Mouse (Mus musculus): Measurements from ENCODE around the gene Epb41l2. TPM values are rescaled to one million over a fixed set of nuclear protein-coding genes. Genes with fewer than 3 reads are reported as not detected.

Gene Epb41l2
- polyA plus RNA-seq, 1 experiment from 2014 or later: 40.8 TPM

DNA sequence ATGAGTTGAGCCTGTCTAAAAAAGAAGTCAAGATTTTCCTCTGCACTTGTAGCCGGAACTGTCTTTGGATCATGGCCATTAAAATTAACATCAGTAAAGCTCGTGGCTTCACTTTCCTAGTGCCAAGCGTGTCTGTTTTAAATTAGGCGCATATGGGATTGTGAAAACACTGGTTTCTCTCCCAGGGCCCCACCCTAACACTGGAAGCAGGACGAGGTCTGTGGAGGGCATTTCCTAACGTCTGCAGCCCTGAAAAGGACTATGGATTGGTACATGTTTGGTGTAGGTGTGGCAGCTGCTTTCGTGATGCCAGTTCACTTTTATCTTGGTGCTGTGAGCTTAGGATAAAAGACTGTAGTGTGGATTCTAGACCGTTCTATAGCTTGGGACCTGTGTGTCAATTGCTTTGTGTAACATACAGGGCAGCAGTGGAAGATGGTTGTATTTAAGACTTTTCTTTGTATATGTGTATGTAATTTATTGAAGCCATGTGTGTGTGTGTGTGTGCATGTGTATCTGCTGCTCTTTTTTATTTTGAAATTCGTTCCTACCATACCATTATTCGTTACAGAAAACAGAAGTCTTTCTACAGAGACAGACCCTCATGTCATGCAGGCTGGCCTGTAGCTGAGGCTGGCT lies 13.0 kb downstream of the Epb41l2 start:
- DNase-seq (ENCODE audit: low spot score, missing footprints) (peak; percentile 66), ATAC-seq (ENCODE audit: low FRiP score) (no peak)
- Histone ChIP-seq H3K4me3 (ENCODE audit: low read depth, low read length) (no peak overlapping the region), H3K36me3 (ENCODE audit: control insufficient read depth, insufficient read depth, low read length) (no peaks in the 10 kb centered on the region), H3K27me3 (ENCODE audit: control insufficient read depth, insufficient read depth, low read length) (no peaks in the 10 kb centered on the region), H3K9ac (ENCODE audit: low read length) (no peak overlapping the region), H3K27ac (ENCODE audit: low read depth, low read length) (no peak overlapping the region), H3K9me3 (ENCODE audit: control insufficient read depth, low read length) (no peaks in the 10 kb centered on the region), H3K4me2 (no peak overlapping the region), H3K4me1 (ENCODE audit: control insufficient read depth, insufficient read depth, low read length) (peaks cover 10% of the 10 kb centered on the region)
- 56% methylated on average over 10 of the region's 10 CpGs for WGBS

DNA sequence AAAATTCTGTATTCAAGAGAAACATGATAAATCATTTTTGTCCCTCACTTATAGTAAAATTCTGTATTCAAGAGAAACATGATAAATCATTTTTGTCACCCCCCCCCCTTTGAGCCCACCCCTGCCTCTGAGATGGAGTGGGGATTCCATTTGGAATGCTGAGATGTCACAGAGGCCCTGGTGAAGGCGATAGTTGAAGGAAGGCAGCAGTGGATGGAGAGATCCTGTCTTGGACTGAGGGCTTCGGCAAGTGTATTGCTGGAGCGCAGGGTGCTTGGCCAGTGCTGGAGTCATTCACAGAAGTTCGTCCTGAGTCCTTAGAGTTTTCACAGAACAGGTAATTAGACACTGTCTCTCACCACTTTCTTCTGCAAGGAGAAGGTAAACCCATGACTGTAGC lies 15.4 kb downstream of the Epb41l2 start:
- Histone ChIP-seq H3K9me3 (ENCODE audit: control insufficient read depth, low read length) (no peaks in the 10 kb centered on the region), H3K4me3 (ENCODE audit: low read depth, low read length) (no peak overlapping the region), H3K4me1 (ENCODE audit: control insufficient read depth, insufficient read depth, low read length) (peaks cover 4% of the 10 kb centered on the region; the same call in 1 of the 2 replicates), H3K4me2 (no peak overlapping the region), H3K27ac (ENCODE audit: low read depth, low read length) (no peak overlapping the region), H3K9ac (ENCODE audit: low read length) (no peak overlapping the region), H3K36me3 (ENCODE audit: control insufficient read depth, insufficient read depth, low read length) (no peaks in the 10 kb centered on the region), H3K27me3 (ENCODE audit: control insufficient read depth, insufficient read depth, low read length) (no peaks in the 10 kb centered on the region)
- no peak for ATAC-seq (ENCODE audit: low FRiP score)
- WGBS: 84% methylated on average over 4 of the region's 4 CpGs
- DNase-seq (ENCODE audit: low spot score, missing footprints): no peak

DNA sequence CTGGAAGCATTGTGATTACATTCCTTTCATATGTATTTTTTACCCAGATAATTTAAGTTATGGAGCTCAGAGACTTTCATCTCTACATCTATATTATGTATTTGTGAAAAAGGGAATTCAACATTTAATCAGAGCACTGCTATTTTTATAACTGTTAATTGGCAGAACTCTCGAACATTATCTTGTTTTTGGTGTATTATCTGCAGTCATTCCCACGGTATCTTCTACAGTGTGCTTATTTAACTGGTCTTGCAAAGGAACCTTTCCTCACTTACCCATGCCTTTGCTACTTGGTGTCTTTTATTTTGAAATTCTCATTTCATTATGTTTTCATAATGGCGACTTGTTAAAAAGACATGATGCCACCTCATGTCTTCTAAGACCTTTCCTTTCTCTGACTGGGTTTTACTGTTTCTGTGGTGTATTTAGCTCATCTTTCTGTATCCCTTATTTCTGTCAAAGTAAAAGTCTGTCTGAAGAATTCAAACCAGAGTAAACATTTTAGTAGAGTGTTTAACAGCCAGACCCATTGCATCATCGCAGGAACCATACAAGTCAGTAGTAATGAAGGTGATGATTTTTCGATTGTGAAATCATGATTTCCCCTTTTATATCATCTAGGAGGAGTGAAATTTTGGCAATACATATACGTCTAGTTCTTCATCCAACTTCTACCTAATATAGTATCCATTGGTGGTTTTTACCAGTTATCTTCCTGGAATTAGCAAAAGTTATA lies 21.3 kb downstream of the Epb41l2 start:
- Histone ChIP-seq H3K4me1 (ENCODE audit: control insufficient read depth, insufficient read depth, low read length) (peaks cover 3% of the 10 kb centered on the region; the same call in 1 of the 2 replicates), H3K4me3 (ENCODE audit: low read depth, low read length) (no peak overlapping the region), H3K36me3 (ENCODE audit: control insufficient read depth, insufficient read depth, low read length) (no peaks in the 10 kb centered on the region), H3K27me3 (ENCODE audit: control insufficient read depth, insufficient read depth, low read length) (no peaks in the 10 kb centered on the region), H3K27ac (ENCODE audit: low read depth, low read length) (no peak overlapping the region), H3K9ac (ENCODE audit: low read length) (no peak overlapping the region), H3K9me3 (ENCODE audit: control insufficient read depth, low read length) (no peaks in the 10 kb centered on the region), H3K4me2 (no peak overlapping the region)
- 94% methylated on average over 6 of the region's 6 CpGs for WGBS
- DNase-seq (ENCODE audit: low spot score, missing footprints) (no peak), ATAC-seq (ENCODE audit: low FRiP score) (no peak)

DNA sequence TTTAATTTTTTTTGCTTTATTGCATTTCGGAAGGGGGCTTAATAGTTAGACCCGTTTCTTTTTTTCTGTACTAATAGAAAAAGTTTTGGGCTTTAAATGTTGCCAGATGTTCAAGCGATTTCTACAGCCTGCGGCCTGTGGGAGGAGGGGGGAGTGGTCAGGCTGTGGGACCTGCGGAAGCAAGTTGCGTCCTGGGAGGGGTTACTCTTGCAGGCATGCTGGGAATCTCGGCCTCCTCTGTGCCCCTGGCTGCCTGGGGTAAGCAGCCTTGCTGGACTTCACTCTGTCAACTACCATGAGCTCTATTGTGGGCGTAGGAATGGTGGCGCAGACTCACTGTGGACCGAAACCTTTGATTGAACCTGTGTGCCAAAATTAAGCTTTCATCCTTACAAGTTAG lies 22.4 kb downstream of the Epb41l2 start:
- Histone ChIP-seq H3K9ac (ENCODE audit: low read length) (no peak overlapping the region), H3K27ac (ENCODE audit: low read depth, low read length) (no peak overlapping the region), H3K27me3 (ENCODE audit: control insufficient read depth, insufficient read depth, low read length) (no peaks in the 10 kb centered on the region), H3K36me3 (ENCODE audit: control insufficient read depth, insufficient read depth, low read length) (no peaks in the 10 kb centered on the region), H3K4me3 (ENCODE audit: low read depth, low read length) (no peak overlapping the region), H3K4me2 (no peak overlapping the region), H3K4me1 (ENCODE audit: control insufficient read depth, insufficient read depth, low read length) (peaks cover 4% of the 10 kb centered on the region; the same call in 1 of the 2 replicates), H3K9me3 (ENCODE audit: control insufficient read depth, low read length) (no peaks in the 10 kb centered on the region)
- ATAC-seq (ENCODE audit: low FRiP score) (no peak), DNase-seq (ENCODE audit: low spot score, missing footprints) (no peak)
- 63% methylated on average over 10 of the region's 10 CpGs for WGBS

DNA sequence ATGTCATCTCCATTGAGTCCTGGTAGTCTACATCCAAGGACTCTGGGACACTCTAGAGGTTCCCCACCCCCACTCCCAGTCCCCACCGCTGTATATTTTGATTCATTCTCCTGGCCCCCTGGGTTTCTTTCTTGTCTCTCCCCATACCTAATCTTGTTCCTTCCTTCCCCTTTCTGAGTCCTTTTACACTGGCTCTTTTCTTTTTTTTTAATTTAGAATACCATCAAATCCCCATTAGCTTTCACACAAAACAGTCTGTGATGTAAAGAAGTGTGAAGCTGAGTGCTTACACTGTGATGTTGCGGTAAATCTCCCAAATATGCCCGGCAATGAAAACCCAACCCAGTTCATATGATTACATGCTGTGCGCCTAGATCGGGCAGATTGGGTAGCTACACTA lies 23.6 kb downstream of the Epb41l2 start:
- ATAC-seq (ENCODE audit: low FRiP score) (no peak), DNase-seq (ENCODE audit: low spot score, missing footprints) (no peak)
- Histone ChIP-seq H3K4me1 (ENCODE audit: control insufficient read depth, insufficient read depth, low read length) (peaks cover 4% of the 10 kb centered on the region; the same call in 1 of the 2 replicates), H3K9ac (ENCODE audit: low read length) (no peak overlapping the region), H3K27me3 (ENCODE audit: control insufficient read depth, insufficient read depth, low read length) (no peaks in the 10 kb centered on the region), H3K36me3 (ENCODE audit: control insufficient read depth, insufficient read depth, low read length) (no peaks in the 10 kb centered on the region), H3K27ac (ENCODE audit: low read depth, low read length) (no peak overlapping the region), H3K4me3 (ENCODE audit: low read depth, low read length) (no peak overlapping the region), H3K4me2 (no peak overlapping the region), H3K9me3 (ENCODE audit: control insufficient read depth, low read length) (no peaks in the 10 kb centered on the region)
- WGBS: 73% methylated on average over 5 of the region's 5 CpGs

DNA sequence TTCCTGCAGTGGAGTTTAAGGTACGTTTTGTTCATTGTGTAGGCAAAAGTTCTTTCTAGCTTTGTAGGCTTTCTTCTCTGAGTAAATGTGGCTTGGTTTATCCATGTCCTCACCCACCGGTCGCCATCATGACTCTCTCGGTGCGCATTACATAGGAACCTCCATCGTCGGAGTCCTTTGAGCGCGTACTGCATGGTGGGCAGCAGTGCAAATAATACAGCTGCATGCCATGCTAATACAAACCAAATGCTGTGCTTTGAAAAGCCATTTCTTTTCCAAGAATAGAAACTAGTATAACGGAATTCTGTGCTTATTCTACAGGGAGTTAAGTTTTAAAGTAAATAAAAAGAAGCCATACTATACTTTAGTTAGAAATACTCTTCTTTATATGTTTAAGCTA lies 24.8 kb downstream of the Epb41l2 start:
- DNase-seq (ENCODE audit: low spot score, missing footprints): no peak
- Histone ChIP-seq H3K36me3 (ENCODE audit: control insufficient read depth, insufficient read depth, low read length) (no peaks in the 10 kb centered on the region), H3K4me3 (ENCODE audit: low read depth, low read length) (no peak overlapping the region), H3K9me3 (ENCODE audit: control insufficient read depth, low read length) (no peaks in the 10 kb centered on the region), H3K27me3 (ENCODE audit: control insufficient read depth, insufficient read depth, low read length) (no peaks in the 10 kb centered on the region), H3K4me1 (ENCODE audit: control insufficient read depth, insufficient read depth, low read length) (peaks cover 4% of the 10 kb centered on the region; the same call in 1 of the 2 replicates), H3K4me2 (no peak overlapping the region), H3K27ac (ENCODE audit: low read depth, low read length) (no peak overlapping the region), H3K9ac (ENCODE audit: low read length) (no peak overlapping the region)
- WGBS: 84% methylated on average over 10 of the region's 10 CpGs
- no peak for ATAC-seq (ENCODE audit: low FRiP score)

DNA sequence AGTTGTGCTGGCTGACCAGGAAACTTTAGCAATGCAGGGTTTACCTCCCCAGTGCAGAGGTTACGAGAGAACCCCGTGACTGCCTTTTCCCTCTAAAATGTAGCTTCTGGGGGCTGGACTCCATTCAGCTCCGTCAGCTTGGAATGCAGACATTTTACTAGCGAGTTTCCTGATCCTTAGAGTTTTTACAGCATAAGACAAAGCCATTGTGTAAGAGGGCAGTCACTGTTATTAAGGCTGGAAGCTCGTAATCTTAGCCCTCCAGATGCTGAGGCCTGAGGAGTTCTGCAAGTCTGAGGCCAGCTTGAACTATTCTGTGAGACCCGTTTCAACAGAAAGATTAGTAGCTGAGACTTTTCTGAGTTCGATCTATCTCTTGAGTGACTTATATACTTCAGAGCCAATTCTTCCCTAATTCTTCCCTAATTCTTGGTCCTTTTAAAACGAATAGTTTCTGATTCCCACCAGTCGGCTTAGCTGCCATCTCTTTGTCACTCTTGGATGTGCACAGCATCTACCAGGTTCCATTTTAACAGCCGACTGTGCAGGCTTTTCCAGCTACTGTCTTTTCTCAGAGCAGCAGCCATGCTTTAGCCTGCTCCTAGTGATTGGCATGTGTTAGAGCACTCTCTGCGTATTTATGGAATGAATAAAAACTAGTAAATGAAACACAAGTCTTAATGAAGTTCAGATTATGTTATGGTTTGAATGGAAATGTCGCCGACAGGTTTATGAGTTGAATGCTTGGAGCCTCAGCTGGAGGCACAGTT lies 26.4 kb downstream of the Epb41l2 start:
- H3K4me2 ChIP-seq: no peak overlapping the region
- no peak for DNase-seq (ENCODE audit: low spot score, missing footprints)
- H3K27me3 ChIP-seq (ENCODE audit: control insufficient read depth, insufficient read depth, low read length): no peaks in the 10 kb centered on the region
- no peaks in the 10 kb centered on the region for H3K9me3 ChIP-seq (ENCODE audit: control insufficient read depth, low read length)
- no peaks in the 10 kb centered on the region for H3K36me3 ChIP-seq (ENCODE audit: control insufficient read depth, insufficient read depth, low read length)
- H3K4me1 ChIP-seq (ENCODE audit: control insufficient read depth, insufficient read depth, low read length): peaks cover 4% of the 10 kb centered on the region; the same call in 1 of the 2 replicates
- WGBS: 62% methylated on average over 13 of the region's 13 CpGs
- no peak overlapping the region for H3K4me3 ChIP-seq (ENCODE audit: low read depth, low read length)
- no peak overlapping the region for H3K27ac ChIP-seq (ENCODE audit: low read depth, low read length)
- ATAC-seq (ENCODE audit: low FRiP score): no peak
- H3K9ac ChIP-seq (ENCODE audit: low read length): no peak overlapping the region

DNA sequence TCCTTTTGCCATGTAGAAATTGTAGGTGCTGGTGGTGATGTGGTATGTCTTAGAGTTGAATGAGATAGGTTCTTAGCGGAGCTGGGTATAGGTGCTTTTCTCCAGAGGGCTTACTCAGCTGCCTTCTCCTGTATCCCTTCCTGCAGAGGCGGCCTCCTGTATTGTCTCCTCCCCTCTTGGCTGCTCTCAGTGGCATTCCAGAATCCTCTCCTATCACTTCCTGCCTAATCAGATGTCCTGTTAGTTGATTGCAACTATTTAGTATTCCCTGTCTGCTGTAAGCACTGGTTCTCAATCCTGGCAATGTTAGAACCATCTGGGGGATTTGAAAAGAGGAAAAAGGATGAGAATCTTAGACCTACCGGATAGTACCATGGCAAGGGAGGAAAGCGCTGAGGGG lies 27.3 kb downstream of the Epb41l2 start:
- no peaks in the 10 kb centered on the region for H3K36me3 ChIP-seq (ENCODE audit: control insufficient read depth, insufficient read depth, low read length)
- no peak overlapping the region for H3K4me2 ChIP-seq
- no peaks in the 10 kb centered on the region for H3K9me3 ChIP-seq (ENCODE audit: control insufficient read depth, low read length)
- H3K27ac ChIP-seq (ENCODE audit: low read depth, low read length): no peak overlapping the region
- no peak for ATAC-seq (ENCODE audit: low FRiP score)
- H3K27me3 ChIP-seq (ENCODE audit: control insufficient read depth, insufficient read depth, low read length): no peaks in the 10 kb centered on the region
- H3K9ac ChIP-seq (ENCODE audit: low read length): no peak overlapping the region
- no peak overlapping the region for H3K4me3 ChIP-seq (ENCODE audit: low read depth, low read length)
- peaks cover 4% of the 10 kb centered on the region; the same call in 1 of the 2 replicates for H3K4me1 ChIP-seq (ENCODE audit: control insufficient read depth, insufficient read depth, low read length)
- 79% methylated on average over 4 of the region's 4 CpGs for WGBS
- no peak for DNase-seq (ENCODE audit: low spot score, missing footprints)

DNA sequence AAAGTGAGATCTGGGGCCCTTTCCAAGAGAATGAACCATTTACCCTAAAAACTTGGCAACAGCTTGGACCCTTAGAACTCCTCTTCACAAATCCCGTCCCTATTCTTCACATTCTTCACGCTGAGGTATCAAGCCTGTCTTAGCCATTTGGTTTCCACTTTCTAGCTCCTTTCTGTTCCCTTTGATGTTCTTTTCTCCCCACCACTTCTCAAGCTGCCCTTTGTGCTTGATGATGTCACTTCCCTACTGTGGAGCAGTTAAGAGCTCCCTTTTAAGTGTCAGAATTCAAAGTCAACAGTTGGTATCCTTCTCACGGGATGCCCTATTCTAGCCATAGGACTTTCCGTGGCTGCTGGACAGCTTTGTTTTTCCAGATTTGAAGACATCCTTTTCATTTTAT lies 27.7 kb downstream of the Epb41l2 start:
- Histone ChIP-seq H3K9me3 (ENCODE audit: control insufficient read depth, low read length) (no peaks in the 10 kb centered on the region), H3K4me1 (ENCODE audit: control insufficient read depth, insufficient read depth, low read length) (peaks cover 4% of the 10 kb centered on the region; the same call in 1 of the 2 replicates), H3K36me3 (ENCODE audit: control insufficient read depth, insufficient read depth, low read length) (no peaks in the 10 kb centered on the region), H3K4me3 (ENCODE audit: low read depth, low read length) (no peak overlapping the region), H3K27me3 (ENCODE audit: control insufficient read depth, insufficient read depth, low read length) (no peaks in the 10 kb centered on the region), H3K27ac (ENCODE audit: low read depth, low read length) (no peak overlapping the region), H3K9ac (ENCODE audit: low read length) (no peak overlapping the region), H3K4me2 (no peak overlapping the region)
- WGBS: 34% methylated on average over 4 of the region's 4 CpGs
- ATAC-seq (ENCODE audit: low FRiP score): no peak
- no peak for DNase-seq (ENCODE audit: low spot score, missing footprints)
